Mouse (Mus musculus): ENCODE measurements around the gene Pink1. TPM values are rescaled to one million over a fixed set of nuclear protein-coding genes. Genes with fewer than 3 reads are reported as not detected.

Pink1 gene
- polyA plus RNA-seq, 1 experiment, result 21.1 TPM

DNA sequence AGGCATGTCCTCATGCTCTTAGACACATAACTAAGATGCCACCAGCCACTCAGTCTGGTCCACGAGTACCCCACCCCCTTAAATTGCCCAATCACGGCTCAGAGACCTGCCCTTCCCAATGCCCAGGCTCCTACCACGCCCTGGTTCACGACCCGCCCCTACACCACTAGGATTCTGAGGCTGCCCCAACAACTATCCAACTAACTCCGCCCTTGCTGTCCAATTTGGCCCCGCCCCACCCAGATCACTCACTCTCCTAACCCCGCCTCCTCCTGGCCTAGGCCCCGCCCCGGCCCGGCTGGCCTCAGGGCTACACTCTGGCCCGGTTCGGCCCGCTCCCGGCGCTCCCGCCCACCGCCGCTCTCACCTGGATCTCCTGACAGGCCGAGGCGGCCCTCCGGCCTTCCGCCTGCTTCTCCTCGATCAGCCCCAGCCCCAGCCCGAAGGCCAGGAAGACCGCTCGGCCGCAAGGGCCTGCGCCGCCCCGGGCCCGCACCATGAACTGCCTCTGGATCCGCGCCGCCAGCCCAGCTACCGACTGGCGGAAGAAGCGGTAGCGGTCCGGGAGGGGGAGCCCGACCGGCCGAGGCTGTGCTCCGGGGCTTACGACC is 536 bp downstream of the Pink1 start:
- no peak for TF ChIP-seq GATA1 (IDR thresholded peaks at IDR 0.05; ENCODE audit: low read length)

DNA sequence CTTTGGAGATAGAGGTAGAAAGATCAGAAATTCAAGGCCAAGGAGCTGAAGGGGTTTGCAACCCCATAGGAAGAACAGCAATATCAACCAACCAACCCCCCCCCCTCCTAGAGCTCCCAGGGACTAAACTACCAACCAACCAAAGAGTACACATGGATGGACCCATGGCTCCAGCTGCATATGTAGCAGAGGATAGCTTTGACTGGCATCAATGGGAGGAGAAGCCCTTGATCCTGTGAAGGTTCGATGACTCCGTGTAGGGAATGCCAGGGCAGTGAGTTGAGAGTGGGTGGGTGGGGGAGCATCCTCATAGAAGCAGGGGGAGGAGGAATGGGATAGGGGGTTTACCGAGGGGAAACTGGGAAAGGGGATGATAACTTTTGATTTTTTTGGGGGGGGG is 1.7 kb downstream of the Pink1 start:
- no peak for TF ChIP-seq GATA1 (IDR thresholded peaks at IDR 0.05; ENCODE audit: low read length)

DNA sequence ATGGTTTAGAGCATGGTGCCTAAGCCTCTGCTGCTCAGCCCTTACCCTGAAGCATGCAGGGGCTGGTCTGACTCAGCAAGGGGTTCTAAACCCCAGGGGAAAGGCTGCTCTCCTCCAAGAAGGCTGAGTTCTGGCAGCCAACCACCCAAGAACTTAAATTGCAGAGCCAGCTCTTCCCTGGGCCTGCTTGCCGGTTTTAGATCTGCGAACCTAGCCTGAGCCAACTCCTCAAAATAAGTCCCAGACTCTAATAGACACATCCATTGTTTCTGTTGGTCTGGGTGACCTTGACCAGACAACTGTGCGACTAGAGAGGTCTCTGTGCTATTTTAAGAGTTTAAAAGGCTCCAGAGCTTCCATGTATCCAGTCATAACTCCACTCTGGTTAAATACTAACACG is 2.4 kb downstream of the Pink1 start:
- no peak for TF ChIP-seq GATA1 (IDR thresholded peaks at IDR 0.05; ENCODE audit: low read length)

DNA sequence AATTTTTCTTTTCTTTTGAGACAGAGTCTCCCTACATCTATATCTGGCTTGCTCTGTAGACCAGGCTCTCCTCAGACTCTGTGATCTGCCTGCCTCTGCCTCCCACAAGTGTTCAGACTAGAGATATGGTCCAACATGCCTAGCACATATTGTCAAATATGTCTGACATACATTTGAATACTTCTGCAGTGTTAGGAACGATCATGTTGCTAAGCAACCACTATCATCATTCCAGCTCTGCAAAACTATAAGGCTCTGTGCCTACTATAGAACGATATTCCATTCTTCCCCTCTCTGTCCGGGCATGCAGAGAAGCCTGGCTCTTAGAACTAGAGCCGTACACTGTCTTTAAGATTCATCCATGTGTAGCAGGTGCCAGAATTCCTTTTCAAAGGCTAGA is 3.4 kb downstream of the Pink1 start:
- no peak for TF ChIP-seq GATA1 (IDR thresholded peaks at IDR 0.05; ENCODE audit: low read length)

DNA sequence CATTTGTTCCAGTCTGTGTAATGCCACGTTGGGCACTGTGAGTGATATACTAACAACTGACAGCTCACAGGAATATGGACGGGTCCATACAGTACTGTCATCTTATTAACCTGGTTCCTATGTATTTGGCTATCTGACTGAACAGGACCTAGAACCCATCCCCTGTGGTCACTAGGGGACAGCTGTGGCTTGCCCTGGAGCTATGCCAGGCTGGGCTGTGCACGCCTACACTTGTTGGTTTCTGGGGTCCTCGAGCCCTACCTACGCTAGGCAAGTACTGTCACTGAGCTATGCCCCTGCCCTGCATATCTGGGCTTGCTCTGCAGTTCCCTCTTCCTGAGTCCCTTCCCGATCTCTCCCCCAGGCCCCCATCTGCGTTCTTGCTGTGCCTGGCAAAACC is 4.6 kb downstream of the Pink1 start:
- no peak for TF ChIP-seq GATA1 (IDR thresholded peaks at IDR 0.05; ENCODE audit: low read length)

DNA sequence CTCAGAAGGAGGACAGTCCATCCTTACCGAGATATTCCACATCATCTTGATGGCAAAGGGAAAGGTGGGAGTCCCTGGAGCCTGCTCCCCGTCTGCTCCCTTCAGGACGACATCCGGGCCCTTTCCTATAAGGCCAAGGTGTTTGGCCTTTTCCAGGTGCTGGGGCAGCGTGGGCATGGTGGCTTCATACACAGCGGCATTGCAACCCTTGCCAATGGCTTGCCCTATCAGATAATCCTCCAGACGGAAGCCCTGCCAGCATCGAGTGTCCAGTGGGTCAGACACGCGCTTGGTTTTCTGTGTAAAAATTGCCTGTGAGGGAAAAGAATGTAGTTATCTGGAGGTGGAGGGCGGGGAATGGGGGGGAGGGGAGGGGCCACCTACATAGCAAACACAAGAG is 5.4 kb downstream of the Pink1 start:
- TF ChIP-seq GATA1 (IDR thresholded peaks at IDR 0.05; ENCODE audit: low read length), result no peak

DNA sequence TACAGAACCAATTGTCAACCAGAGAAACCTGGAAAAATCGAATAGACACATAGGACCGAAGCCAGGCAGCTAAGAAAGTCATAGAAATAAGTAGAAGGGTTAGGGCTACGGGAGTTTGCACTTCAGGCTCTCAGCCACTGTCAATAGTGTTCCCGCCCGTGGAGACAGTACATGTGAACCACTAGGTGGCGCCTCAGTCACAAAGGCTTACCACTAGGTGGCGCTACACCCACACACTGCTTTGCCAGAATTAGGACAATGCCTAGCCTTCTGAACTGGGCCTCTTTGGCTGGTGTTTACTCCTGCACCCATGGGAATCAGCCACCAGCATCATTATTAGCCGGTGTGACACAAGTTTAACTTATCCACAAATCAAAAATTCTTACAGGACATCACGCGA is 6.6 kb downstream of the Pink1 start:
- TF ChIP-seq GATA1 (IDR thresholded peaks at IDR 0.05; ENCODE audit: low read length), result no peak

DNA sequence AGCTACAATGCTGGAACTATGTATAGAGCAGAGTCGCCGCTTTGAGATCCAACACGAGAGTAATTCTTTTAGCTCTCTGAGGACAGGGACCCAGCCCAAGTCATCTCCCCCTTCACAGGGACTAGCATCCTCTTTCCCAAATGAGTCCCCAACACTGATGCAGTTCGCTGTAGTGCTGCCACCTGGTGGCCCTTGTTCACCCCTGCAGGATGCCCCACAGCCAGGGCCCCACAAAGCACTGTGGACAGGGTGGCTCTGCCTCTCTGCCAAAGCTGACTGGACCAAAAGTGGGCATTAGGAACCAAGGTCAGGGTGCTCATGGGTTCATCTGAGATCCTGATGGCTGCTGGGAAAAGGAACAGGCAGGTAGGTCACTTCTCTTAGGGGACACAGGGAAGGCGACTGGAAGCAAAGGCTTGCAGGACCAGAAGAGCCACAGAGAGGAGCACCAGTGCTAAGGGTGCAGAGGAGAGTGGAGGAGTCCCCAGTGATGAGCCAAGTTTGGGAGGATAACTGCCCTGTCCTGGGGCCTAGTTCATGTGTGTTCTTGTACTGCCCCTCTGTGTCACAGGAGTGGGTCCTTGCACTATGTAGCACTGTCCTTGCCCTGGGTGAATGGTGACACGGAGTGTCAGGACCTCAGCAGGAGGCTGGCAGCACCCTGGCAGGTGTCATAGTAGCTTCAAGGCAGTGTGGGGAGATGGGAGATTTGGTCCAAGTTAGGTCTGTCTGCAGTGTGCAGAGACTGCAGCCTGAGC is 7.4 kb downstream of the Pink1 start:
- TF ChIP-seq GATA1 (IDR thresholded peaks at IDR 0.05; ENCODE audit: low read length), result no peak

DNA sequence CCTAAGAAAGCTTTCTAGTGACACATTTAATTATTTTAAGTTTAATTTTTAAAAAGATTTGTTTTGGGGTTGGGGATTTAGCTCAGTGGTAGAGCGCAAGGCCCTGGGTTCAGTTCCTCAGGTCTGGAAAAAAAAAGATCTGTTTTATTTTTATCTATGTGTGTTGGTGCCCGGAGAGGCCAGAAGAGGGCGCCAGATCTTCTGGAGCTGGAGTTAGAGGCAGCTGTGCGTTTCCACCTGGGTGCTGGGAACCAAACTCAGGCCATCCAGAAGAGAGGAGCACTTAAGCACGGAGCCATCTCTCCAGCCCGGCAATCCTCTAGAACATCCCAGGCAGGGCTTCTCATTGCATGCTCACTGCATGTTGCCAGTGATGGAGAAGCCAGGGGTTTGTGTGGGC is 9.7 kb downstream of the Pink1 start:
- no peak for TF ChIP-seq GATA1 (IDR thresholded peaks at IDR 0.05; ENCODE audit: low read length)

DNA sequence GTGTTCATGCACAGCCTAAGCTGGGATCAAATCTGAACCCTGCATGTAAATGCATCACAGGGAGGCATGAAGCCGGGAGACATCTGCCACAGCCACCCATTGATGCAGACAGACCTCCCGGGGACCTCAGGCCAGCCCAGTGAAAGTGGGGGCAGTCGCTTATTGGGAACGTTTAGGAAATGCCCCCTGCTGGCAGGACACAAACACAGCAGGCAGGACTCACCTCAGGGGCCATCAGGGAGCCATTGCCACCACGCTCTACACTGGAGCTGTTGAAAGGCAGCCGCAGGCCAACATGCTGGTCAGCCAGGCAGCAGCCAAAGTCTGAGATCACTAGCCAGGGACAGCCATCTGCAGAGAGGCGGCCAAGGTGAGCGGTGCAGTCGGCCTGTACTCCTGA is 10.3 kb downstream of the Pink1 start:
- TF ChIP-seq GATA1 (IDR thresholded peaks at IDR 0.05; ENCODE audit: low read length), result no peak

DNA sequence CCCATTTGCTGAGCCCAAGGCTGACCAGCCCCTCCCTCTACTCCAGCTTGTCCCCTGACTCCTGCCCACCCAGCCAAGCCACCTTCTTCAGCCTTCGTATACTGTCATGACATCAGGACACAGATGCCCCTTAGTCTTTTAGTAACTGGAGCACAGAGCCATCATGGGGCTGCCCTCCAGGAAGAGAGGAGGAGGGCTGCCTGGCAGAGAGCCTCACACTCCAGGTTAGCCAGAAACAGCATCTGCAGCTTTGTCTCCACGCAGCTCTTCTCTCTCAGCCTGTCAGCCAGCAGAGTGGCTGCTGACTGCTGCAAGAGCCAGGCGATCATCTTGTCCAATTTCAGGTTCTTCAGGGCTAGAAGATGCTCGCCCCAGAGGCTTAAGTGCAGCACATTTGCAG is 12.3 kb downstream of the Pink1 start:
- TF ChIP-seq GATA1 (IDR thresholded peaks at IDR 0.05; ENCODE audit: low read length), result no peak

DNA sequence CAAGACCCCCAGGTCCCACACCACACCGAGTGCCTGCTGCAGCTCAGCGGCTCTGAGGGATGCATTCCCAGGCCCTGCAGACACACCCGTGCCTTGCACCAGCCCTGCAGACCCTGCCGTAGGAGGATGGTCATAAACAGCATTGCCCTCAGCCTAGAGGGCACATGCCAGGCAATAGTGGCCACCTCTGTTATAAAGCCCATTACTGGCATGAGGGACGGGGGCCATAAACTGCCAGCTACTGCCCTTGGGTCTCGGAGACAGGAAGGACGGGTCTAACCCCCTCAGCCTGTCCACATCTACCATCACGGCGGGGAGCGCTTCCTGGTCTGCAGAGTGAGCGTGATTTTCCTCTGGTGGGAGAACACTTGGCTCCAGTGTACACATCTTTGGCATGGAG is 13.1 kb downstream of the Pink1 start:
- TF ChIP-seq GATA1 (IDR thresholded peaks at IDR 0.05; ENCODE audit: low read length), result no peak

DNA sequence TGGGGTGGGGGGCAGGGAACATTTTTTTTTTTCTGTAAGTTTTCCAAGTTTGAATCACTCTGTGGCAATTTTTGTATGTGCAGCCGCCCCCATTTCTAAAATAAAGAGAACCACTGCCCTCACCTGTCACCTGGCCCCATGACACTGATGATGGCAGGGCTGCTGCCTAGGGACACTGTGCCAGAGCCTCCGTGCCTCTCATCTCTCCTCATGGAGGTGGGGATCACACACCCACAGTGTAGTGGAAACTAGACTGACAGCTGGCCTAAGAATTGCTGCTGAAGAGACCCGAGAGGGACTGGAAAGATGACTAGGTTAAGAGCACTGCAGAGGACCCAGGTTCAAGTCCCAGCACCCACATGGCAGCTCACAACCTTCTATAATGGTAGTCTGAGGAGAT is 14.0 kb downstream of the Pink1 start:
- TF ChIP-seq GATA1 (IDR thresholded peaks at IDR 0.05; ENCODE audit: low read length), result no peak

DNA sequence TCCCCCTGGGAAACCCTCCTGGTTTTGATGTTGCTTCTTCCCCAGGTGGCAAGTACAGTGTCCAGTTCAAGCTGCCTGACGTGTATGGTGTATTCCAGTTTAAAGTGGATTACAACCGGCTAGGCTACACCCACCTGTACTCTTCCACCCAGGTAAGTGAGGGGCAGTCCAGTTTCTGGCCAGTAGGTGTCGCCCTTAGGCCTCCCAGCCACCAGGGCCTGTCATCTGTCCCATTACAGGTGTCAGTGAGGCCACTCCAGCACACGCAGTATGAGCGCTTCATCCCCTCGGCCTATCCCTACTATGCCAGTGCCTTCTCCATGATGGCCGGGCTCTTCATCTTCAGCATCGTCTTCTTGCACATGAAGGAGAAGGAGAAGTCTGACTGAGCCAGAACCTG is 14.5 kb downstream of the Pink1 start:
- no peak for TF ChIP-seq GATA1 (IDR thresholded peaks at IDR 0.05; ENCODE audit: low read length)

DNA sequence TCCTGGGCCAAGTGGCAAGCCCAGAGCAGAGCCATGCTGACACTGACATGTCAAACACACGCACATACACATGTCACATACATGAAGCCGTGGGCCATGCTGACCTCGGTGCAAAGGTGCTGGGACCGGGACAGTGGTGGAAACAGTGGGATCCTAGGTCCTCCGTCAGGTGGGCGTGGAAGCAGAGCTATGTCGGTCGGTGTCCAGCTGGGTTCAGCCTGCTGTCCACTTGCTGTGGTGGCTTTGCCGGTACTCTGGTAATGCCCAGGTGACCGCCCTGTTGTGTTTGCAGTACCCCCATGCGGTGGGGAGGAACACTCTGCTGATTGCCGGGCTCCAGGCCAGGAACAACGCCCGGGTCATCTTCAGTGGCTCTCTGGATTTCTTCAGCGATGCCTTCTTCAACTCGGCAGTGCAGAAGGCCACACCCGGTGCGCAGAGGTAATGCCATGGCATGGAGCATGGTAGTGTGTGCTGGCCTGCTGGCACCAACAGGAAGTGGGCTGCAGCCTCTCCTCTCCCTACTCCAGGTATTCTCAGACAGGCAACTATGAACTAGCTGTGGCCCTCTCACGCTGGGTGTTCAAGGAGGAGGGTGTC is 15.7 kb downstream of the Pink1 start:
- no peak for TF ChIP-seq GATA1 (IDR thresholded peaks at IDR 0.05; ENCODE audit: low read length)

DNA sequence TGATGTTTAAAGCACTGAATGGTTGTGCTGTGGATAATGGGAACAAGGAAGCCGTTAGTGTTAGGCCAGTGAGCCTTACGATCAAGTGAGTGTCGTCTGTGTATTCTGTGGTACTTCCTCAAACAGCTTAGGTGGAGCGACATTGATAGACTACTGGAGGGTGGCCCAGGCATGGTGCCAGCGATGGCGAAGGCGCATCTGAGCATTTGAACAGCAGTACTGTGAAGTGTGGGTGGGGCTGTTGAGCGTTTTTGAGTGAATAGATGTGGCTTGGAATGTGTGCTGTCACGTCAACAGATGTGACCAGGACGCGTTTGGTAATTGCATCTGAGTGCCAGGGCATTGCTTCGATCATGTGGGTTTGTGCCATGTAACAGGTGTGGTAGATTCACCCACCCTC is 18.4 kb downstream of the Pink1 start:
- no peak for TF ChIP-seq GATA1 (IDR thresholded peaks at IDR 0.05; ENCODE audit: low read length)

DNA sequence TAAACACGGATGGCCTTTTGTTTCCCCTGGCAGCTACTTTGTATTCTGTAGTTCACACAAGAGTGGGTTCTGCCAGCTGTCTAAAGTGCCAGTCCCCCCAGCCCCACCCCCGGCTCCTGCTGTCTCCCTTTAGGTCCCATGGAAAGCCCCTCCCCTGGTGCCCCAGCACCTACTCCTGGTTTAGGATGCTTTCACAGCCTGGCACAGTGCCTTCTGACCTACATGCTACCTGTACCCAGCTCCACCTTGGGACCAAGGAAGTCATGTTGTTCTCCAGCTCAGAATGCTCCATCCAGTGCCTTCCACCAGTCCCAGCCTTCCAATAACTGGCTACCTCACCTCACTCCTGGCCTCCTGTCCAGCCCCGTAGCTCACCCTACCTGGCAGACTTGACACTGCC is 19.1 kb downstream of the Pink1 start:
- TF ChIP-seq GATA1 (IDR thresholded peaks at IDR 0.05; ENCODE audit: low read length), result no peak
